Mouse (Mus musculus): Measurements from ENCODE around the gene Gm3383.
"Not testable (repeated sequence)": the region's sequence is repeated elsewhere in the genome, so short reads cannot be mapped to it uniquely, and the experiment has no call there.

Gm3383 gene

GRCm38 (mm10) chr14:5807882-5808281 is at the start of gene Gm3383:
TSS of gene Gm3383 (minus strand) at chr14:5807982.
- DNase-seq (ENCODE audit: low read depth, low spot score), result not testable (repeated sequence)

- not testable (repeated sequence) for DNase-seq (ENCODE audit: low read depth, low spot score)
These were observed 48.1 kb upstream of the Gm3383 start for GRCm38 (mm10) chr14:5855911-5856310.

- not testable (repeated sequence) for DNase-seq (ENCODE audit: low read depth, low spot score)
These were observed 22.4 kb upstream of the Gm3383 start, which contains the start of gene Gm3424 for GRCm38 (mm10) chr14:5830229-5830628. TSS of gene Gm3424 (minus strand) at chr14:5830329.

- not testable (repeated sequence) for DNase-seq (ENCODE audit: low read depth, low spot score)
These were observed 5.0 kb upstream of the Gm3383 start for GRCm38 (mm10) chr14:5812699-5813356.

- DNase-seq (ENCODE audit: low read depth, low spot score), result not testable (repeated sequence)
These were observed 66.3 kb downstream of the Gm3383 start, which contains the start of gene Gm3373 for GRCm38 (mm10) chr14:5741477-5741876. TSS of gene Gm3373 (minus strand) at chr14:5741577.

- DNase-seq (ENCODE audit: low read depth, low spot score), result not testable (repeated sequence)
These were observed 120.4 kb downstream of the Gm3383 start, which contains the start of gene Gm9603 for GRCm38 (mm10) chr14:5687357-5687756. TSS of gene Gm9603 (minus strand) at chr14:5687457.

- not testable (repeated sequence) for DNase-seq (ENCODE audit: low read depth, low spot score)
These were observed 174.9 kb downstream of the Gm3383 start, which contains the start of gene Gm8265 for GRCm38 (mm10) chr14:5632928-5633327. TSS of gene Gm8265 (minus strand) at chr14:5633028.
